Mouse (Mus musculus) forebrain, embryonic 15.5 days (tissue): Measurements from ENCODE around the gene Ep300. TPM values are rescaled to one million over a fixed set of nuclear protein-coding genes. Genes with fewer than 3 reads are reported as not detected.

Experiments
- ATAC-seq: fragments of 200-750 bp; cut with Nextera tagmentation; replicated peaks from 2 replicates; pipeline ENCODE4 v1.8.0; 2017; ENCODE audit warnings: mild to moderate bottlenecking, moderate TSS enrichment, moderate library complexity
- H3K27ac ChIP-seq: fragments of 300-500 bp; sonication (generic); replicated peaks from 2 replicates; pipeline ENCODE4 v1.5.1; 2015; ENCODE audit warnings: mild to moderate bottlenecking, inconsistent platforms
- H3K27me3 ChIP-seq: fragments of 300-500 bp; sonication (generic); 2 replicates; pipeline ENCODE4 v1.6.1; 2015; ENCODE audit warnings: inconsistent platforms
- H3K36me3 ChIP-seq: fragments of 300-500 bp; sonication (generic); 2 replicates; pipeline ENCODE4 v1.6.1; 2015; ENCODE audit warnings: mild to moderate bottlenecking, inconsistent platforms
- H3K4me1 ChIP-seq: fragments of 300-500 bp; sonication (generic); 2 replicates; pipeline ENCODE4 v1.6.1; 2015; ENCODE audit warnings: inconsistent platforms
- H3K4me2 ChIP-seq: fragments of 300-500 bp; sonication (generic); replicated peaks from 2 replicates; pipeline ENCODE4 v1.6.1; 2015; ENCODE audit warnings: mild to moderate bottlenecking, inconsistent platforms
- H3K4me3 ChIP-seq: fragments of 300-500 bp; sonication (generic); 2 replicates; pipeline ENCODE4 v1.5.1; 2015; ENCODE audit warnings: mild to moderate bottlenecking, inconsistent platforms
- H3K9ac ChIP-seq: fragments of 300-500 bp; sonication (generic); replicated peaks from 2 replicates; pipeline ENCODE4 v1.6.1; 2015; ENCODE audit warnings: mild to moderate bottlenecking, inconsistent platforms
- H3K9me3 ChIP-seq: fragments of 300-500 bp; sonication (generic); 2 replicates; pipeline ENCODE4 v1.6.1; 2016; ENCODE audit warnings: inconsistent platforms
- WGBS: fragments of 180-500 bp; shearing (Covaris S2); methylation state at CpG from one replicate; pipeline ENCODE4 v1.1.7; 2015; ENCODE audit warnings: mixed read lengths; 5-methylcytosine and 5-hydroxymethylcytosine counted together
- polyA plus RNA-seq: library from polyadenylated mRNA; unstranded; fragments of >200 nt; fragmentation: Nextera tagmentation; extraction: Ambion mirVana; gene quantifications from 2 replicates; pipeline ENCODE4 v1.2.1, GENCODE M21; 2015

Ep300 gene
- 18.4 and 21.9 TPM in 2 replicates for polyA plus RNA-seq

- H3K4me3 ChIP-seq, result peak within 1 kb of the TSS; percentile 80
- peak; percentile 96 for ATAC-seq
- H3K27ac ChIP-seq, result peak within 1 kb of the TSS; percentile 100
- H3K27me3 ChIP-seq, result no peaks in the 10 kb centered on the region
- peak within 1 kb of the TSS; percentile 69 for H3K4me2 ChIP-seq
- 0 out of 2 replicates have a peak, but pooled peaks cover 3% of the 10 kb centered on the region for H3K36me3 ChIP-seq
- peak within 1 kb of the TSS; percentile 98 for H3K9ac ChIP-seq
- peaks cover 35% of the 10 kb centered on the region for H3K4me1 ChIP-seq
- H3K9me3 ChIP-seq, result no peaks in the 10 kb centered on the region
- under 1% methylated on average over 58 of the region's 68 CpGs for WGBS
Measured at GRCm38 (mm10) chr15:81584913-81585745, at the start of gene Ep300. Ep300 (plus strand) TSS chr15:81585351.

GRCm38 (mm10) chr15:81535881-81536351 is 49.2 kb upstream of the Ep300 start:
- Histone ChIP-seq H3K27me3 (no peaks in the 10 kb centered on the region), H3K4me1 (peaks cover 4% of the 10 kb centered on the region; the same call in 1 of the 2 replicates), H3K36me3 (no peaks in the 10 kb centered on the region), H3K27ac (no peak overlapping the region), H3K4me3 (no peak overlapping the region), H3K9ac (no peak overlapping the region), H3K9me3 (no peaks in the 10 kb centered on the region), H3K4me2 (no peak overlapping the region)
- 3% methylated on average over 9 of the region's 9 CpGs for WGBS
- ATAC-seq, result peak; percentile 60

GRCm38 (mm10) chr15:81538149-81538548 is 47.0 kb upstream of the Ep300 start:
- H3K4me1 ChIP-seq, result peaks cover 4% of the 10 kb centered on the region; the same call in 1 of the 2 replicates
- H3K36me3 ChIP-seq, result no peaks in the 10 kb centered on the region
- H3K27ac ChIP-seq, result no peak overlapping the region
- H3K4me3 ChIP-seq, result no peak overlapping the region
- no peaks in the 10 kb centered on the region for H3K9me3 ChIP-seq
- H3K4me2 ChIP-seq, result no peak overlapping the region
- no peak overlapping the region for H3K9ac ChIP-seq
- no peaks in the 10 kb centered on the region for H3K27me3 ChIP-seq
- 87% methylated on average over 4 of the region's 4 CpGs for WGBS
- no peak for ATAC-seq

- H3K9ac ChIP-seq, result no peak overlapping the region
- no peaks in the 10 kb centered on the region for H3K36me3 ChIP-seq
- H3K27me3 ChIP-seq, result no peaks in the 10 kb centered on the region
- no peak overlapping the region for H3K27ac ChIP-seq
- no peak for ATAC-seq
- H3K9me3 ChIP-seq, result no peaks in the 10 kb centered on the region
- H3K4me3 ChIP-seq, result no peak overlapping the region
- H3K4me2 ChIP-seq, result no peak overlapping the region
- WGBS, result 84% methylated on average over 2 of the region's 2 CpGs
- peaks cover 4% of the 10 kb centered on the region; the same call in 1 of the 2 replicates for H3K4me1 ChIP-seq
Measured at GRCm38 (mm10) chr15:81539560-81539959, 45.6 kb upstream of the Ep300 start.

- WGBS, result 84% methylated on average over 2 of the region's 2 CpGs
Measured at GRCm38 (mm10) chr15:81544916-81545315, 40.2 kb upstream of the Ep300 start.

GRCm38 (mm10) chr15:81545387-81546176 is 39.6 kb upstream of the Ep300 start:
- Histone ChIP-seq H3K4me1 (no peaks in the 10 kb centered on the region), H3K4me3 (no peak overlapping the region), H3K4me2 (no peak overlapping the region), H3K27ac (no peak overlapping the region), H3K9ac (no peak overlapping the region), H3K9me3 (no peaks in the 10 kb centered on the region), H3K36me3 (no peaks in the 10 kb centered on the region), H3K27me3 (no peaks in the 10 kb centered on the region)
- ATAC-seq, result no peak
- WGBS, result 87% methylated on average over 5 of the region's 5 CpGs

More at GRCm38 (mm10) chr15:81544916-81545315, 40.2 kb upstream of the Ep300 start:
- Histone ChIP-seq H3K4me1 (no peaks in the 10 kb centered on the region), H3K4me3 (no peak overlapping the region), H3K36me3 (no peaks in the 10 kb centered on the region), H3K27ac (no peak overlapping the region), H3K27me3 (no peaks in the 10 kb centered on the region), H3K9me3 (no peaks in the 10 kb centered on the region), H3K9ac (no peak overlapping the region), H3K4me2 (no peak overlapping the region)
- ATAC-seq, result no peak

GRCm38 (mm10) chr15:81553455-81553854 is 31.7 kb upstream of the Ep300 start:
- WGBS, result 82% methylated on average over 1 of the region's 1 CpGs
- Histone ChIP-seq H3K4me1 (no peaks in the 10 kb centered on the region), H3K36me3 (no peaks in the 10 kb centered on the region), H3K27ac (no peak overlapping the region), H3K4me2 (no peak overlapping the region), H3K27me3 (no peaks in the 10 kb centered on the region), H3K9me3 (no peaks in the 10 kb centered on the region), H3K4me3 (no peak overlapping the region), H3K9ac (no peak overlapping the region)
- ATAC-seq, result no peak

- H3K4me2 ChIP-seq, result no peak overlapping the region
- no peaks in the 10 kb centered on the region for H3K9me3 ChIP-seq
- H3K4me3 ChIP-seq, result no peak overlapping the region
- no peak overlapping the region for H3K27ac ChIP-seq
- WGBS, result 81% methylated on average over 18 of the region's 18 CpGs
- no peak overlapping the region for H3K9ac ChIP-seq
- no peak for ATAC-seq
- no peaks in the 10 kb centered on the region for H3K4me1 ChIP-seq
- H3K36me3 ChIP-seq, result no peaks in the 10 kb centered on the region
- H3K27me3 ChIP-seq, result no peaks in the 10 kb centered on the region
Measured at GRCm38 (mm10) chr15:81554558-81555297, 30.4 kb upstream of the Ep300 start.

- Histone ChIP-seq H3K4me1 (no peaks in the 10 kb centered on the region), H3K4me2 (no peak overlapping the region), H3K27me3 (no peaks in the 10 kb centered on the region), H3K4me3 (no peak overlapping the region), H3K36me3 (no peaks in the 10 kb centered on the region), H3K27ac (no peak overlapping the region), H3K9me3 (no peaks in the 10 kb centered on the region), H3K9ac (no peak overlapping the region)
- WGBS, result 54% methylated on average over 3 of the region's 3 CpGs
- ATAC-seq, result no peak
Measured at GRCm38 (mm10) chr15:81555986-81556385, 29.2 kb upstream of the Ep300 start.

GRCm38 (mm10) chr15:81561501-81561900 is 23.6 kb upstream of the Ep300 start:
- Histone ChIP-seq H3K9ac (no peak overlapping the region), H3K4me2 (no peak overlapping the region), H3K36me3 (no peaks in the 10 kb centered on the region), H3K27me3 (no peaks in the 10 kb centered on the region), H3K9me3 (no peaks in the 10 kb centered on the region), H3K4me1 (no peaks in the 10 kb centered on the region), H3K27ac (no peak overlapping the region), H3K4me3 (no peak overlapping the region)
- 60% methylated on average over 3 of the region's 3 CpGs for WGBS
- no peak for ATAC-seq

- H3K9me3 ChIP-seq, result no peaks in the 10 kb centered on the region
- no peak overlapping the region for H3K4me2 ChIP-seq
- H3K36me3 ChIP-seq, result no peaks in the 10 kb centered on the region
- no peaks in the 10 kb centered on the region for H3K4me1 ChIP-seq
- no peaks in the 10 kb centered on the region for H3K27me3 ChIP-seq
- H3K27ac ChIP-seq, result no peak overlapping the region
- ATAC-seq, result no peak
- H3K9ac ChIP-seq, result no peak overlapping the region
- H3K4me3 ChIP-seq, result no peak overlapping the region
- 79% methylated on average over 9 of the region's 9 CpGs for WGBS
Measured at GRCm38 (mm10) chr15:81561996-81562395, 23.2 kb upstream of the Ep300 start.
